Mouse (Mus musculus): ENCODE data around the gene Gm11437.

DNA sequence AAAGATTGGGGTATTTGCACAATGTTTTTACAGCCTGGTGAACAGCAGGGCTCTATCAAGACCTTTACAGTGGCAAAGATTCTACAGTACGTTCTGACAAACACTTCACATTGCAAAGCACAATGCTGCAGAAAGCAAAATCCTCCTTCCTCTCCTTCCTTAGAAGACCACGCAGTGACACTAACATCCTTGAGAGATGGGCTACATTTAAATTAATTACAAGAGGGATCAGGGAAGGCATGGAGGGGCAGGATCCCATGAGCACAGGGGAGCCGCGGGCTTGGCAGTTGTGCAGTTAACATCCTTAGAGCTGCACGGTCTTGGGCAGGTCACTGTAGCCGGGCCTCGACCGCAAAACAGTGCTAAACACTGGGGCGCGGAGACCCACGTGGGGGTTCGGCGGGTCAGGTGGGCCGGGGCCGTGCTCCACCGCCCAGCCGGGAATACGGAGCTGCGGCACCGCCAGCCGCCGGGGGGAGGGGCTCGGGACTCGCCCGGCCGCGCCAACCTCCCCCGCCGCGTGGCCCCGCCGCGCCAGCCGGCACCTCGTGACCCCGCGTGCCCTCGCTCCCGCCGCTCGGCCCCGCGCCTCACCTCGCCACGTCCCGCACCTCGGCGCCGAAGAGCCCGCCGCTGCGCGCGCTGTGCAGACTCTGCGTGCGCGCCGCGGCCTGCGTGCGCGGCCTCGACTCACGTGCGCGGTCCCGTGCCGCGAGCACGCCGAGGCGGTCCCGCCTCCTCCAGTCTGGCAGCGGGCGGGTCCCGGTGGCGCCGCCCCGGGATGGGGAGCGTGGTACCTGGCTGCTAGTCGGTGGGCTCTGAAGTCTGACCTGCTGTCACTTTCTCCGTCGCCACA lies 38.1 kb downstream of the Gm11437 start, which contains the start of the genes Tada2a and Acaca:
- TF ChIP-seq CTCF (IDR thresholded peaks at IDR 0.05; ENCODE audit: borderline replicate concordance, extremely low read depth, insufficient read depth, insufficient read length) (no peak), POLR2A (IDR thresholded peaks at IDR 0.05; ENCODE audit: borderline replicate concordance, extremely low read depth, insufficient read depth, insufficient read length, poor library complexity, severe bottlenecking) (peak; percentile 96)
